Mouse (Mus musculus) stomach, postnatal 0 days (tissue): ENCODE measurements around the gene Slc44a1.

Source experiments
- CTCF ChIP-seq: IDR thresholded peaks from 2 replicates; pipeline ENCODE4 v1.5.1; 2016; ENCODE audit warnings: antibody characterized with exemption, low read depth, mild to moderate bottlenecking, moderate library complexity
- EP300 ChIP-seq: optimal IDR thresholded peaks from 2 replicates; pipeline ENCODE3; 2016; ENCODE audit warnings: antibody characterized with exemption

GRCm38 (mm10) chr4:53617968-53618367 is 177.8 kb downstream of the Slc44a1 start:
- TF ChIP-seq CTCF (no peak), EP300 (no peak)
